Mouse (Mus musculus) myocyte (in vitro differentiated cells): ENCODE results near the gene Npy1r. TPM values are rescaled to one million over a fixed set of nuclear protein-coding genes. Genes with fewer than 3 reads are reported as not detected.
A peak's percentile ranks its signal among the peaks of the same experiment; 100 is the strongest.

Experiments
- H3K27me3 ChIP-seq: one replicate; pipeline ENCODE4 v1.6.1; 2011; ENCODE audit not compliant: control insufficient read depth, insufficient read depth, insufficient read length
- H3K36me3 ChIP-seq: one replicate; pipeline ENCODE4 v1.6.1; 2011; ENCODE audit not compliant: control insufficient read depth, insufficient read depth
- H3K4me2 ChIP-seq: one replicate; pipeline ENCODE4 v1.6.1; 2011; ENCODE audit warnings: low read depth, control low read depth
- H3K4me3 ChIP-seq: one replicate; pipeline ENCODE4 v1.5.1; 2011; ENCODE audit warnings: mild to moderate bottlenecking, control low read depth, moderate library complexity
- H3K79me2 ChIP-seq: one replicate; pipeline ENCODE4 v1.6.1; 2011; ENCODE audit not compliant: control insufficient read depth, insufficient read depth
- H3ac ChIP-seq: one replicate; pipeline ENCODE4 v1.6.1; 2011; ENCODE audit not compliant: control insufficient read depth, insufficient read length
- CEBPB ChIP-seq: IDR thresholded peaks from 2 replicates; pipeline ENCODE4 v1.6.1; 2011; ENCODE audit warnings: mild to moderate bottlenecking, moderate library complexity; ENCODE audit not compliant: poor library complexity, insufficient read depth, severe bottlenecking
- E2F4 ChIP-seq: IDR thresholded peaks from one replicate; pipeline ENCODE4 v1.6.1; 2011; ENCODE audit warnings: mild to moderate bottlenecking, control low read depth, moderate library complexity; ENCODE audit not compliant: insufficient read depth
- MAX ChIP-seq: IDR thresholded peaks from one replicate; pipeline ENCODE4 v1.6.1; 2011; ENCODE audit warnings: low read depth, mild to moderate bottlenecking, control low read depth
- MYOD1 ChIP-seq, 3 experiments: IDR thresholded peaks; one replicate each; pipeline ENCODE4 v1.6.1; 2011; ENCODE audit warnings: control low read depth in 2 of 3, low read depth in 2 of 3, mild to moderate bottlenecking in 2 of 3, moderate library complexity in 1 of 3; ENCODE audit not compliant: insufficient read length in 2 of 3, control insufficient read depth in 1 of 3
- MYOG ChIP-seq, 3 experiments: IDR thresholded peaks; one replicate each; pipeline ENCODE4 v1.6.1; 2011; ENCODE audit warnings: control low read depth in 2 of 3, low read depth in 2 of 3, mild to moderate bottlenecking in 2 of 3; ENCODE audit not compliant: insufficient read length in 2 of 3, control insufficient read depth in 1 of 3, insufficient read depth in 1 of 3
- POLR2A ChIP-seq: IDR thresholded peaks from one replicate; pipeline ENCODE4 v1.6.1; 2011; ENCODE audit warnings: low read depth, mild to moderate bottlenecking, control low read depth, moderate library complexity; ENCODE audit not compliant: insufficient read length
- POLR2AphosphoS2 ChIP-seq: IDR thresholded peaks from one replicate; pipeline ENCODE4 v1.6.1; 2011; ENCODE audit warnings: low read depth, control low read depth; ENCODE audit not compliant: insufficient read length
- REST ChIP-seq: IDR thresholded peaks from one replicate; pipeline ENCODE4 v1.6.1; 2011; ENCODE audit warnings: mild to moderate bottlenecking, control low read depth, moderate library complexity; ENCODE audit not compliant: insufficient read depth, insufficient read length
- SRF ChIP-seq: IDR thresholded peaks from one replicate; pipeline ENCODE4 v1.6.1; 2011; ENCODE audit warnings: low read depth; ENCODE audit not compliant: control insufficient read depth, insufficient read length
- TCF12 ChIP-seq: IDR thresholded peaks from one replicate; pipeline ENCODE4 v1.6.1; 2011; ENCODE audit warnings: mild to moderate bottlenecking, control low read depth; ENCODE audit not compliant: poor library complexity, insufficient read depth, severe bottlenecking
- TCF3 ChIP-seq: IDR thresholded peaks from one replicate; pipeline ENCODE4 v1.6.1; 2011; ENCODE audit warnings: low read depth, control low read depth; ENCODE audit not compliant: insufficient read length
- USF1 ChIP-seq: IDR thresholded peaks from one replicate; pipeline ENCODE4 v1.6.1; 2011; ENCODE audit warnings: low read depth, mild to moderate bottlenecking, control low read depth, moderate library complexity
- polyA plus RNA-seq: library from polyadenylated mRNA; unstranded; fragments of >200 nt; fragmentation: generic; extraction: Trizol; gene quantifications from one replicate; pipeline ENCODE4 v1.2.1, GENCODE M21; 2012; ENCODE audit warnings: missing spikeins

Npy1r gene
- polyA plus RNA-seq, result not detected

DNA sequence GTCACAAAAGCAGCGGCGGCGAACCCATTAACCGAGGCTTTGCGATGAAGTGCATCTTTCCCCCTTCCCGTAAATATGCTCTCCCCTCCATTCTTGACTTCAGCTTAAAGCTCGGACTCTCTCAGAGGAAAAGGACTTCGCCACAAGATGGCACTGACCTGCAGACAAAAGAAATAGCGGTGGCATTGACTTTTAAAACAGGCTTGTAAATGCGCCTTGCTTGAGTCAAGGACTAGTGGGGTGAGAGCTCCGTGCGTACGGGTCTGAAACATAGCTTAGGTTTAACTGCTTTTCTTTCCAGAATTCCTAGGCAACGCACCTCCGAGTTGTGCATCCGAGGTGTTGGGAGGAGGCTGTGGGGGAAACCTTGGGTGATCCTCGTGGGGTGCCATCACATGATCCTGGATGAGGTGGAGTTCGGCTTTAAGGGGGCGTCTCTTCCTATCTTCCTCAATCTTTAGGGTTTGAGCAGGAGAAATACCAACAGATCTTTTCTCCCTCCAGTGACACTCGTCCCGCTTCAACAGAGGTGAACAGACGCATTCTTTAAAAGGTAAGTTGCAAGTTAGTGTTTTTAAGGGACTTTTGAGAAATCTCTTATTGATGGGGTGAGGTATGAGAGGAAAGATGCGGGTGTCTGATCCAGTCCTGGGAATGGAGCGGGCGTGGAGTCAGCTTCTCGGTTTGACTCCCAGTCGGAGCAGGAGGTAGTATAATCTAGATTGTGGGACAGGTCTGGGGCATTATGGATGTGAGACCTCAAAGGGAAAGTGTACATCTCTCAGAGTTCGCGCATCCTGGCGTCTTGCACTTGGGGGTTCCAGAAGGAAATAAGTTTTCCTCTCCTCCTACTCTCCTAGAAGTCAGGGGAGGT lies at the start of gene Npy1r:
Gene Npy1r (plus strand): TSS at position 223 of the 874 bp plus-strand sequence.
- H3K4me2 ChIP-seq, result no peak within 1 kb of the TSS
- no peak within 1 kb of the TSS for H3ac ChIP-seq
- H3K79me2 ChIP-seq, result no peaks in the 10 kb centered on the region
- no peak within 1 kb of the TSS for H3K4me3 ChIP-seq
- no peaks in the 10 kb centered on the region for H3K36me3 ChIP-seq
- H3K27me3 ChIP-seq, result no peaks in the 10 kb centered on the region
- TF ChIP-seq TCF12 (no peak), CEBPB (no peak), MAX (no peak), REST (no peak), TCF3 (no peak), USF1 (no peak), E2F4 (no peak)

- peak overlapping the region; percentile 27 for H3K4me2 ChIP-seq
- no peaks in the 10 kb centered on the region for H3K79me2 ChIP-seq
- H3K36me3 ChIP-seq, result no peaks in the 10 kb centered on the region
- no peak overlapping the region for H3K4me3 ChIP-seq
- no peak overlapping the region for H3ac ChIP-seq
- TF ChIP-seq CEBPB (peak; percentile 73; the same call in 1 of the 2 replicates), TCF3 (no peak)
- no peaks in the 10 kb centered on the region for H3K27me3 ChIP-seq
Measured at GRCm38 (mm10) chr8:66681261-66681660, 15.7 kb upstream of the Npy1r start.

DNA sequence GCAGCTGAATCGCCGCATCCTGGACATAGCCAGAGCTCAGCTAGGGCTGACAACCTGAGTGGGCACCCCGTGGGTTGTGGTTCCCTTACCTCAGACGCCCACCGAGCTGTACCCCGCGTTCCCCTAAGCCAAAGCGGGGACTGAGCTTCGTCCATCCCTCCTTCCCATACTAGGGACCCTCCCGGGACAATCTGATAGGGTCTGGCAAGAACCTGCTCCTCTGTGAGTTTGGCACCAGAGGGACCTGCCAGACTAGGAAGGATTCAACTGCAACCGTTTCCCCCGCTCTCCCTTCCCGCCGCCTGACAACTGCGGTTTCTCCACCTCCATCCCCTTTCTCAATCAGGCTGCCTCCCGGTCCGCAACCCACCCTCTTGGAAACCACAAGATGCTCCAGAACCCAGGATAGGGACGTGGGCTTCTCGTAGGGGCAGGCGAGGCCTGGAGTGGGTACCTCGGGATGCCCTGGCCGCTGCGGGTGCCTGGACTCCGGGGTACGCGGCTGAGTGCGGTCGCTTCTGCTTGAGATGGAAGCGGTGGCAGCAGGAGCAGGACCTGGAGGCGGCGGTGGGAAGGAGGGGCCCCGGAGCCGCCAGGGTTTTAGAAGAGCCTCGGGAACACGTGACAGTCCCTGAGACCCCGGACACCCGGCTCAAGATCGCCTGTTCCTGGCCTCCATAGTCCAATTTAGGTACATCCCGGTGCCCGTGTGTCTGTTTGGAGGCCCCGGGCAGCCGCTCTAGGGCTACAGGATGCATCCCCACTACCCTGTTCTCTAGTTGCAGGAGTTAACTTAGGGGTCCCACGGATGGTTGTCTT lies 9.3 kb upstream of the Npy1r start, which contains the start of gene Npy5r:
Gene Npy5r (minus strand): TSS at position 618 of the 819 bp plus-strand sequence.
- no peak for TF ChIP-seq TCF12
- TF ChIP-seq CEBPB, result no peak
- no peak for TF ChIP-seq MAX
- no peak for TF ChIP-seq USF1
- TF ChIP-seq TCF3, result no peak
- TF ChIP-seq REST, result no peak
- TF ChIP-seq POLR2AphosphoS2, result no peak
- no peak for TF ChIP-seq MYOG (IDR thresholded peaks at IDR 0.05; ENCODE audit: control insufficient read depth in 1 of 3, insufficient read depth in 1 of 3, insufficient read length in 2 of 3, low read depth in 2 of 3)
- H3ac ChIP-seq, result no peak within 1 kb of the TSS
- no peaks in the 10 kb centered on the region for H3K79me2 ChIP-seq
- H3K27me3 ChIP-seq, result no peaks in the 10 kb centered on the region
- H3K4me2 ChIP-seq, result no peak within 1 kb of the TSS
- H3K36me3 ChIP-seq, result no peaks in the 10 kb centered on the region
- H3K4me3 ChIP-seq, result no peak within 1 kb of the TSS

DNA sequence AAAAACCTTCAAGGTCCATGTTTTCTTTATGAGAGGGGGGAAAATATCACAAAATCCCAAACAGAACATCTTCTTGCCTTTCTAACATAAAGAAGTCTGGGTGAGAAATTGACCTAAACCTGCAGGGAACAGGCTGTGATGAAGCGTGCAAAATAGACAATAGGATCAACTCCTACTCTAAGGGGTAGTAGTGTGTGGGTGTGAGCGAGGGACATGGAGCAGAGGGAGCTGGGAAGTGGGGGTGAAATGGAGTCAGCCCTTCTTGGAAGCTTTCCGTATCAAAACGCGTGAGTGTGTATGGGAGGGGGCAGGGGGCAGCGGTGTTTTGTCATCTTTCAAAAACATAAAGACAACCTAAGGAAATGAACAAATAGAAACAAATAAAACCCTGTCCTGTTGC lies 8.6 kb upstream of the Npy1r start:
- no peaks in the 10 kb centered on the region for H3K79me2 ChIP-seq
- no peak overlapping the region for H3ac ChIP-seq
- no peaks in the 10 kb centered on the region for H3K36me3 ChIP-seq
- no peak overlapping the region for H3K4me3 ChIP-seq
- H3K27me3 ChIP-seq, result no peaks in the 10 kb centered on the region
- no peak overlapping the region for H3K4me2 ChIP-seq
- TF ChIP-seq MAX (no peak), MYOG (IDR thresholded peaks at IDR 0.05; ENCODE audit: control insufficient read depth in 1 of 3, insufficient read depth in 1 of 3, insufficient read length in 2 of 3, low read depth in 2 of 3) (no peak), TCF3 (no peak), POLR2AphosphoS2 (no peak), TCF12 (no peak), E2F4 (no peak), MYOD1 (IDR thresholded peaks at IDR 0.05; ENCODE audit: control insufficient read depth in 1 of 3, insufficient read length in 2 of 3, low read depth in 2 of 3) (no peak), REST (no peak), USF1 (no peak), CEBPB (no peak), POLR2A (no peak)

GRCm38 (mm10) chr8:66688799-66689198 lies 8.2 kb upstream of the Npy1r start:
- no peaks in the 10 kb centered on the region for H3K27me3 ChIP-seq
- no peak overlapping the region for H3K4me3 ChIP-seq
- no peak for TF ChIP-seq E2F4
- no peak for TF ChIP-seq TCF3
- TF ChIP-seq USF1, result no peak
- no peak for TF ChIP-seq SRF
- TF ChIP-seq CEBPB, result no peak
- no peak for TF ChIP-seq MYOG (IDR thresholded peaks at IDR 0.05; ENCODE audit: control insufficient read depth in 1 of 3, insufficient read depth in 1 of 3, insufficient read length in 2 of 3, low read depth in 2 of 3)
- TF ChIP-seq TCF12, result no peak
- TF ChIP-seq MYOD1 (IDR thresholded peaks at IDR 0.05; ENCODE audit: control insufficient read depth in 1 of 3, insufficient read length in 2 of 3, low read depth in 2 of 3), result no peak
- TF ChIP-seq POLR2A, result no peak
- TF ChIP-seq MAX, result no peak
- TF ChIP-seq POLR2AphosphoS2, result no peak
- TF ChIP-seq REST, result no peak
- H3K36me3 ChIP-seq, result no peaks in the 10 kb centered on the region
- no peaks in the 10 kb centered on the region for H3K79me2 ChIP-seq
- H3ac ChIP-seq, result no peak overlapping the region
- no peak overlapping the region for H3K4me2 ChIP-seq
